Mouse (Mus musculus) adrenal gland (tissue): ENCODE measurements around the gene Sfxn4.
"Not testable (repeated sequence)": the region's sequence is repeated elsewhere in the genome, so short reads cannot be mapped to it uniquely, and the experiment has no call there.

ENCODE experiments used
- intact Hi-C: fragments of 180-260 bp; cut with DNase I; formaldehyde crosslinking; loops from one replicate; pipeline ENCODE4 v1.15.1; 2025
- long read RNA-seq, 2 experiments: library from polyadenylated mRNA; unstranded; transcript quantifications; one replicate each; pipeline ENCODE4 v2.0.0; 2020; ENCODE audit warnings: borderline replicate concordance in 1 of 2; ENCODE audit not compliant: insufficient replicate concordance in 1 of 2

Gene Sfxn4
- long read RNA-seq, experiment 1, partial matches to known transcripts = 4 of 8 reads
- long read RNA-seq, experiment 1, other reads (novel, unspliced or antisense) = 1 of 8 reads
- long read RNA-seq, experiment 2, partial matches to known transcripts = 1 of 2 reads
- long read RNA-seq, experiment 2, other reads (novel, unspliced or antisense) = 1 of 2 reads

GRCm38 (mm10) chr19:60860868-60861700 lies at the start of gene Sfxn4:
TSS of gene Sfxn4 (minus strand) at chr19:60861479.
- intact Hi-C loops = no loop called here

GRCm38 (mm10) chr19:60910304-60910703 lies 49.0 kb upstream of the Sfxn4 start:
- intact Hi-C loops = no loop called here

- intact Hi-C loops = no loop called here
Observed at GRCm38 (mm10) chr19:60905477-60905876, 44.2 kb upstream of the Sfxn4 start.

DNA sequence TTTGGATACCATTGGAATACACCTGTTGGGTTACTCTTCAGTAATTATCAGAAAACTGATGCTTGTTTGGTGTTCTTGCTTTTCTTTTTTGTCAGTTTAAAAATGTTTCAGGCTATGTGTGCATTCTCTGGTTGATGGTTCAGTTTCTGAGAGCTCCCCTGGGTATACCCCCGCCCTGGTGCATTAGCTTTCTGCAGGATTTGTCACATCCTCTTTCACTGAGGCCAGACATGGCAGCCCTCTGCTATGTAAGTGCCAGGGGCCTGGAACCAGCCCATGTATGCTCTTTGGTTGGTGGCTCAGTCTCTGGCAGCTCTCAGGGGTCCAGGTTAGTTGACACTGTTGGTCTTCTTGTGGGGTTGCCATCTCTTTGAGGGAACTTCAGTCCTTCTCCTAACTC lies 42.7 kb upstream of the Sfxn4 start:
- intact Hi-C loops = no loop called here

DNA sequence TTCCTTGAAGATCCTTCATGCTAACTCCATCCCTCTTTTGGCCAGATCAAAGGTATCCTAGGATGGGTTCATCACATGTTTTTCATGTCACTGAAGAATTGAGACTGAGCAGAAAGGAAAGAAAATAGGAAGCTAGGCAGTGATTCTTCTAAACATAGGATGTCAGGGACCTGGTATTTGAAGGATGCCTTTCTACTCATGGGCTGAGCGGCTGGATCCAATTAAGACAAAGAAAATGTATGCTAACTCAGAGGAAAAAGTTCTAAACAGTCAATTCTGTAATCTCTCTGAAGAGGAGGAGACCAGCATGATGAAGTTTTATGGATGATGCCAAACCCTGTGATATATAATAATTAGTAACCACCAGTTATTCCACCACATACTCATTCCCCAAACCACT lies 41.9 kb upstream of the Sfxn4 start:
- intact Hi-C loops = no loop called here

DNA sequence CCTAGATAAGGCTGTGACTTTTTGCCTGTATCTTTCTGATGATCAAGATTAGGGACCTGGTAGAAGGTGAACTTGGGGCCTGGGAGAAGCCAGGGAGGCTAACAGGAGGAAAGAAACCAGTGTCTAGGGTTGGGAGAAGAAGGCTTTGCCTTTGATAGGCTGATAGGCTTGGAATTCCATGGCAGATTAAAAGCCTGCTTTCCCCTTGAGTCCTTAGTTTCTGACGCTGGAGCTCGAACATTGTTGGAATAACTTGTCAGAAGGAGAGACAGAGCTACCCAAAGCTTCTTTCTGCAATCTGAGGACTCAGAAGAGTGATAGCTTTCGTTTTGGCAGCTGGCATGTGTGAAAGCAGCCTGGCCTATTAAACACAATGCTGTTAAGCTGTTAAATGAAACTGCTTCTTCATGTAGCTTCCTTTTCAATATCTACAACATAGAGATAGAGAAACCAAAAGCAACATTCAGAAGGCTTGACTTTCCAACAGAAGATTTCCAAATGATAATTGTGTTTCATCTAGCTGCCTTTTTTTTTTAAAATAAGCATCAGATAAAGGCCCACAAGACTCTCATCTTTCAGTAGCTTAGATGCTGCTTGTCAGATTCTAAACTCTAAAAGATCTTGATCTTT lies 34.1 kb upstream of the Sfxn4 start:
- intact Hi-C loops = no loop called here

GRCm38 (mm10) chr19:60891934-60892547 lies 30.8 kb upstream of the Sfxn4 start:
- intact Hi-C loops = no loop called here

- intact Hi-C loops = no loop called here
Observed at GRCm38 (mm10) chr19:60891123-60891470, 29.8 kb upstream of the Sfxn4 start.

DNA sequence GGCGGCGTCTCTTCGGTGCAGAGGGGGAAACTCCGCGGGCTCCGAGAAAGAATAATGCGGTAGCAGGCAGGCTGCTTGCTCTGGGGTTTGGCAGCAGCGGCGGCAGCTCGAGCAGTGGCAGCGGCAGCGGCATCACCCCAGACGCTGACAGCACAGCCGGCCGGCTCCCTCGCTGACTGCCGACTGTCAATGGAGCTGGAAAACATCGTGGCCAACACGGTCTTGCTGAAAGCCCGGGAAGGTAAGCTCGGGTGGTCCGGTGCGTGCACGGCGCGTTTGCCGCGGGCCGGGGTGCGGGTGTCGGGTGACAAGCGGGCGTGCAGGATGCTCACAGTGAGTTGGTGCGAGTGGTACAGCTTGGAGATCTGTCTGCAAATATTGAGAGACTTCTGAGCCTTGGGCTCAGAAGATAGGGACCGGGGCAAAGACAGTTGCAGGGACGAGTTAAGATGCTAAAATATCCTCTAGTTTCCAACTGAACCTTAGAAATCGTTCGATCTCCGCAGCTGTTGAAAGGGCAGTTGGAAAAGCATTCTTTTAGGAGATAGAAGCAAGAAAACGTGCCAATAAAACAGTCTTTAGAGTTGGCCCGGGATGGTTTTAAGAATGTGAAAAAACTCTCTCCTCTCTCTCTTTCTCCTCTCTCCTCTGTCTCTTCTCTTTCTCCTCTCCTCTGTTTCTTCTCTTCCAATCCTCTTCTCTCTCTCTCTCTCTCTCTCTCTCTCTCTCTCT lies 29.3 kb upstream of the Sfxn4 start:
- intact Hi-C loops = no loop called here

GRCm38 (mm10) chr19:60889714-60890315 lies 28.5 kb upstream of the Sfxn4 start, which contains the start of gene Grk5:
TSS of gene Grk5 (plus strand) at chr19:60889749.
- intact Hi-C loops = loop anchor here (2.0 kb wide), 1 partner anchor 195 kb away; no protein-coding TSS in a partner anchor

- intact Hi-C loops = loop anchor here (2.0 kb wide), 1 partner anchor 196 kb away; no protein-coding TSS in a partner anchor
Observed at GRCm38 (mm10) chr19:60889101-60889713, 27.9 kb upstream of the Sfxn4 start.

DNA sequence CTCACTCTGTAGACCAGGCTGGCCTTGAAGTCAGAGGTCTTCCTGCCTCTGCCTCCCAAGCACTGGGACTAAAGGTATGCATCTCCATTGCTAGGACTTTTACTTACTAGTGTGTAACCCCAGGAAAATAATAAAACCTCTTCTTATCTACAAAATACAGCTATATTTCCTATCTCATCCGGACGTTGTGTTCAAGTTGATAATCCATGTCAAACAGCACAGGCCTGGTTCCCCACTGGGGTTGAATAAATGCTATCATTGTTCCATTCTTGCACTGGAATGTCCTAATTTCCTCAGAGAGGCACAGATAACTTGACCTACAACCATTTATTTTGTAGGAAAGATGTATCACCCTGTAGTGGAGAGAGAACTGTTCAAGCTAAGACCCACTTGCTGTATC lies 26.4 kb upstream of the Sfxn4 start:
- intact Hi-C loops = loop anchor here (2.0 kb wide), 1 partner anchor 197 kb away; no protein-coding TSS in a partner anchor

GRCm38 (mm10) chr19:60883129-60883528 lies 21.9 kb upstream of the Sfxn4 start:
- intact Hi-C loops = no loop called here

- intact Hi-C loops = loop anchor here (5.0 kb wide), 1 partner anchor 37 kb away; no protein-coding TSS in a partner anchor
Observed at GRCm38 (mm10) chr19:60874064-60874694, 12.9 kb upstream of the Sfxn4 start, which contains the start of gene Prdx3. TSS of gene Prdx3 (minus strand) at chr19:60874556.

GRCm38 (mm10) chr19:60873501-60873900 lies 12.2 kb upstream of the Sfxn4 start:
- intact Hi-C loops = loop anchor here (5.0 kb wide), 1 partner anchor 36 kb away; no protein-coding TSS in a partner anchor

DNA sequence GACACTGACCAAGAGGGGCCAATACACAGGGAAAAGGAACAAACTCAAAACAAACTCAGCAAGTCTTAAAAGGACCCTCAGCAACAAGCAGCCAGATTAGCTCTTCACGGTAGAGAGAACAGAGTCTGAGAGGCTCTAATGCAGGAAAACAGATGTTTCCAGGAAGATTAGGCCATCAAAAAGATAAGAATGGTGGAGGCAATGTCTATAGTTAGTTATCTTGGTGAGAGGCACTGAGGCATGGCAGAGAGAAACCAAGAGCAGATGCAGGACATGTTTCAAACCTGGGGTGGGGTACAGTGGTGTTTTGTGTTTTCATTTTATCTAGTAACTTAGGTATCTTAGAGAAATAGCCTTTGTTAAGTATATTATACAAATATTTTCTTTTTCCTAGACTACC lies 11.0 kb upstream of the Sfxn4 start:
- intact Hi-C loops = loop anchor here (5.0 kb wide), 1 partner anchor 35 kb away; no protein-coding TSS in a partner anchor

DNA sequence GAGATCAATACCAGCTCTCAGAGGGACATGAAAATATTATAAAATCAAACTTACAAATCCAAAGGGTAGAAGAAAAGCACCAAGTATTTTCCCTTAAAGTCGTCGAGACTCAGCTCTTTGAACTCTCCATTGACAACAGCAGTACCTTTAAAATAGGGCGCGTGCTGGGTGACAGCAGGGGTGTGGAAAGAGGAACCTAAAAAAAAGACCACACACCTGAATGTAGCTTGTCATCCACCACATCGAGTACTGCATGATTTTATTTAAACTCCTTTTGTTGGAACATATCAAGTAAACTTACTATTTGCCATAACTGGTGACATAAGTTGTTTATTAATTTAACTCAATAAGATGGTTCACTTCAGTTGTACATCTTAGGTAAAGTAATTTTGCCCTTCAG lies 10.1 kb upstream of the Sfxn4 start:
- intact Hi-C loops = loop anchor here (5.0 kb wide), 1 partner anchor 34 kb away; no protein-coding TSS in a partner anchor

- intact Hi-C loops = loop anchor here (5.0 kb wide), 1 partner anchor 33 kb away; no protein-coding TSS in a partner anchor
Observed at GRCm38 (mm10) chr19:60870489-60870888, 9.2 kb upstream of the Sfxn4 start.

DNA sequence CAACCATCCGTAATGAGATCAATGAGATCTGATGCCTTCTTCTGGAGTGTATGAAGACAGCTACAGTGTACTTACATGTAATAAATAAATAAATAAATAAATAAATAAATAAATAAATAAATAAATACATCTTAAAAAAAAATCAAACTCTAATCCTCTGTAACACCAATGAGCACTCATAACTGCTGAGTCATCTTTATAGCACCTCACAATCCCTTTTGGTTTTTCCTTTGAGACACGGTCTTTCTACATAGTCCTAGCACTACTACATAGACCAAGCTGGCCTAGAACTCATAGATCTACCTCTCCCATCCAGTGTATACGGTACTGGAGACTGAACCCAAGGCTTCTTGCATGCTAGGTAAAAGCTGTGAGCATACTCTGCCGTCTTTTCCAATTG lies 4.9 kb upstream of the Sfxn4 start:
- intact Hi-C loops = not testable (repeated sequence)
